Mouse (Mus musculus): Measurements from ENCODE around the gene Ntf5. TPM values are rescaled to one million over a fixed set of nuclear protein-coding genes. Genes with fewer than 3 reads are reported as not detected.

The Ntf5 gene
- polyA plus RNA-seq, 1 experiment from 2014 or later, result 0.10 TPM

DNA sequence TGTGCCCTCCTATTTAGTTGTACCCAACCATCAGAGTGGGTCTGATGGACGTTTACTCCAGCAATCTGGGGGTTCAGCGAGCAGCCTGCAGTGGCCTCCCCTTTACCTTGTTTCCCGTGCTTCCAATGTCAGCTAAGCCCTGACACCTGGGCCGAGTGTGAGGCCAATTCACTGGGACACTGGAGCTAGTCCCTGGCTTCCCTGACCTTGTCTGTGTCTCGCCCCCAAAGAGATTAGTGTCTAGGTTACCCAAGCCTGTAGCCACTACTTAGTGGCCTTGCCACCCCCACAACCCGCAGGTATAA lies 7.1 kb downstream of the Ntf5 start, which contains the start of gene Lhb:
Gene Lhb, plus strand, starts transcription at position 206 of the 305 bp plus-strand sequence.
- Histone ChIP-seq H3K4me2 (no peak within 1 kb of the TSS), H3K9ac (no peak within 1 kb of the TSS), H3K27ac (no peak within 1 kb of the TSS), H3K9me3 (no peaks in the 10 kb centered on the region), H3K27me3 (replicated peaks) (peaks cover 54% of the 10 kb centered on the region), H3K4me3 (no peak within 1 kb of the TSS), H3K36me3 (replicated peaks) (peaks cover 39% of the 10 kb centered on the region), H3K4me1 (no peaks in the 10 kb centered on the region)
- WGBS, result 71% methylated on average over 6 of the region's 6 CpGs
- no peak for ATAC-seq (replicated peaks)

DNA sequence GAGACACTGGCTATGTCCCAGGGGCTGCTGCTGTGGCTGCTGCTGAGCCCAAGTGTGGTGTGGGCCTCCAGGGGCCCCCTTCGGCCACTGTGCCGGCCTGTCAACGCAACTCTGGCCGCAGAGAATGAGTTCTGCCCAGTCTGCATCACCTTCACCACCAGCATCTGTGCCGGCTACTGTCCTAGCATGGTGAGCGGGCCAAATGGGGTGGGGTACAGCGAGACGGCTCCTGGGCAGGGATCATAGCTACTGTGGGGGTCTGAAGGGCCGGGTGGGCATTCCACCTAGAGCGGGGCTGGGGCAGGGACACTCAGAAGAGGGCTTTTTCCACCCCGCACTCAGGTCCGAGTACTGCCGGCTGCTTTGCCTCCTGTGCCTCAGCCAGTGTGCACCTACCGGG lies 7.7 kb downstream of the Ntf5 start:
- H3K9me3 ChIP-seq, result no peaks in the 10 kb centered on the region
- H3K27ac ChIP-seq, result no peak overlapping the region
- H3K36me3 ChIP-seq (replicated peaks), result peaks cover 39% of the 10 kb centered on the region
- WGBS, result 92% methylated on average over 14 of the region's 14 CpGs
- no peak overlapping the region for H3K9ac ChIP-seq
- peaks cover 48% of the 10 kb centered on the region for H3K27me3 ChIP-seq (replicated peaks)
- no peaks in the 10 kb centered on the region for H3K4me1 ChIP-seq
- ATAC-seq (replicated peaks), result no peak
- no peak overlapping the region for H3K4me3 ChIP-seq
- H3K4me2 ChIP-seq, result no peak overlapping the region

DNA sequence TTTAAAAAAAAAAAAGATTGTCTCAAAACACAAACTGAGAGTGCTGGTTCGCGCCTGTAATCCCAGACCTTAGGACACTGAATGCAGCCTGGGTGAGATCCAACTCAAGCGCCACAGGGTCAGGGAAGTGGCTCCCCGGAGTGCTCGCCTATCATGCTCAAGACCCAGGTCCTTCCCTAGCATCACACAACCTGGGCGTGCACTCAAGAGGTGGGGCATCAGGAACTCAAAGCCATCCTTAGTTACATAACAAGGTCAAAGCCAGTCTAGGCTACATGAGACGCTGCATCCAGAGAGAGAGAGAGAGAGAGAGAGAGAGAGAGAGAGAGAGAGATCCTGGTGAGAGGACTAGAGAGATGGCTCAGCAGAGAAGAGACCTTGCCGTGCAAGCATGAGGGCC lies 13.1 kb downstream of the Ntf5 start:
- WGBS, result 95% methylated on average over 8 of the region's 8 CpGs

DNA sequence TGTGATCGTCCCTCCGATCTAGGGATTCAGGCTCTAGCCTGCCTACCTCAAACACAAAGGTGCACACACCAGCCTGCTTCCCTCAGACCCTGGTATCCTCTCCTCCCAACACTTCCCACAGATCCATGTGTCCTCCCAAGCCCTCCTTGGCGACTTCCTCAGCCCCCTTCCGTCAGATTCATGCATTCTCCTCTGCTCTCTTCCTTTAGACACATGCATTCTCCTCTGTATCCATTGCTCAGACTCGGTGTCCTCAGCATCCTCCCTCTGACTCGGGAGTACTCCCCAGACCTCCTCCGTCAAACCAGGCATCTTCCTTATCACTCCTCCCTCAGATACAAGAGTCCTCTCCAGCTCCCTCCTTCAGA lies 20.3 kb downstream of the Ntf5 start:
- 2% methylated on average over 7 of the region's 7 CpGs for WGBS
- H3K27me3 ChIP-seq (replicated peaks), result no peaks in the 10 kb centered on the region
- peak overlapping the region; percentile 94 for H3K4me2 ChIP-seq
- H3K4me3 ChIP-seq, result peak overlapping the region; percentile 62
- peak overlapping the region; percentile 88 for H3K27ac ChIP-seq
- peaks cover 41% of the 10 kb centered on the region for H3K4me1 ChIP-seq
- no peaks in the 10 kb centered on the region for H3K9me3 ChIP-seq
- peak overlapping the region; percentile 72 for H3K9ac ChIP-seq
- peaks cover 7% of the 10 kb centered on the region for H3K36me3 ChIP-seq (replicated peaks)
- 0 out of 2 replicates have a peak, but pooled peaks have one; percentile 7 for ATAC-seq (replicated peaks)

More for the DNA sequence above, 13.1 kb downstream of the Ntf5 start:
- no peak overlapping the region for H3K4me2 ChIP-seq
- no peak for ATAC-seq (replicated peaks)
- no peak overlapping the region for H3K9ac ChIP-seq
- H3K4me1 ChIP-seq, result no peaks in the 10 kb centered on the region
- no peak overlapping the region for H3K4me3 ChIP-seq
- no peaks in the 10 kb centered on the region for H3K9me3 ChIP-seq
- H3K36me3 ChIP-seq (replicated peaks), result peaks cover 49% of the 10 kb centered on the region
- no peak overlapping the region for H3K27ac ChIP-seq
- H3K27me3 ChIP-seq (replicated peaks), result no peaks in the 10 kb centered on the region; the same call in 1 of the 2 replicates

DNA sequence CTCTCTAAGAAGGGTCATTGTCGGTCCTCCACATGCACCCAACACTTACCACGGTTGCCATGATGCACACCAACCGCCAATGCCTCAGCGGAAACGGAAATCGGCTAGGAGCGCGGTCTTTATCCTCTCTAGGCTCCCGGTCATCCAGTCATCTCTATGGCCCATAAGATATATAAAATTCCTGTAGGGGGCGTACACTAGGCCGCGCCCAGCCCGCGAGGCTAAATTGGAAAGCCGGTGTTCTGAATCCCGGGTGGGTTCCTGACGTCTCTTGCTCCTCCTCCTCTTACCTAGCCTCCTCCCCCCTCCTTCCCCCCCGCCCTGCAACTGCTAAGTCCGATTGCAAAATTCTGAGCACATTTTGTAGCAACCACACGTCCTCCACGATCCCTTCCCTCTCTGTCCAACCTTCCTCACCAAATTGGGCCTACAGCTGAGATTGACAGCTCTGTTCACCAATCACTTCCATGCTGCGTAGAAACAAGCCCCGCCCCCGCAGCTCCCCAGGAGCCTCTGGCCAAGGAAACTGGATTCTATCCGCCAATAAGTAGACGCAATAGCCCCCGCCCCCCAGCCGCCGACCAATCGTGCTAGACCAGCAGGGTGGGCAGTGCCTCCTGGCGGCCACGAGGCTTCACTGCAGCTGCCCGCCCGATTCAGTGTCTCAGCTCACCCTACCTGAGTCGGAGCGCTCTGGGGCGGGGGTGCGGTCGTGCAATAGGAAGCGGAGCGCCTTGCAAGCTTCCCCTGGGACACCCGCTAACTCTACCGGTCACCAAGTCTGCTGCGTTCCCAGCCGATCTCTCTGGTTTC lies 20.9 kb downstream of the Ntf5 start, which contains the start of gene Gys1:
Gene Gys1, plus strand, starts transcription at position 642 of the 813 bp plus-strand sequence.
- Histone ChIP-seq H3K9me3 (no peaks in the 10 kb centered on the region), H3K9ac (peak within 1 kb of the TSS; percentile 72), H3K27ac (peak within 1 kb of the TSS; percentile 88), H3K27me3 (replicated peaks) (no peaks in the 10 kb centered on the region), H3K36me3 (replicated peaks) (peaks cover under 1% of the 10 kb centered on the region; the same call in 1 of the 2 replicates), H3K4me3 (peak within 1 kb of the TSS; percentile 62), H3K4me1 (peaks cover 41% of the 10 kb centered on the region), H3K4me2 (peak within 1 kb of the TSS; percentile 94)
- peak; percentile 96 for ATAC-seq (replicated peaks)
- WGBS, result under 1% methylated on average over 45 of the region's 45 CpGs

DNA sequence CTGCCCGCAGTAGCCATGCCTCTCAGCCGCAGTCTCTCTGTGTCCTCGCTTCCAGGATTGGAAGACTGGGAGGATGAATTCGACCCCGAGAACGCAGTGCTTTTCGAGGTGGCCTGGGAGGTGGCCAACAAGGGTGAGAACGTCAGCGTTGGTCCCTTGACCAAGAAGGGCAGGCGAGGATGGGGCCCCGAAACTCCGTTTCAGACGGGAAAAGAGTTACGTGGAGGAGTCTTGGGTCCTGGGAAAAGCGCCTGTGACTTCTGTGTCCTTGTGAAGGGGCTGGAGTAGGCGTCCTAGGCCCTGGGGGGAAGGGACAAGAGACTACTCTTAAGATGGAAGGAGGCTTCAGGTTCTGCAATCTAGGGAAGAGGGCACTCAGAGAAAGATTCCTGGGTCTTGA lies 21.5 kb downstream of the Ntf5 start:
- Histone ChIP-seq H3K9me3 (no peaks in the 10 kb centered on the region), H3K27ac (peak overlapping the region; percentile 67), H3K4me3 (peak overlapping the region; percentile 62), H3K27me3 (replicated peaks) (no peaks in the 10 kb centered on the region), H3K36me3 (replicated peaks) (no peaks in the 10 kb centered on the region), H3K9ac (peak overlapping the region; percentile 58), H3K4me1 (peaks cover 41% of the 10 kb centered on the region), H3K4me2 (peak overlapping the region; percentile 63)
- WGBS, result 2% methylated on average over 16 of the region's 16 CpGs
- ATAC-seq (replicated peaks), result peak; percentile 46

DNA sequence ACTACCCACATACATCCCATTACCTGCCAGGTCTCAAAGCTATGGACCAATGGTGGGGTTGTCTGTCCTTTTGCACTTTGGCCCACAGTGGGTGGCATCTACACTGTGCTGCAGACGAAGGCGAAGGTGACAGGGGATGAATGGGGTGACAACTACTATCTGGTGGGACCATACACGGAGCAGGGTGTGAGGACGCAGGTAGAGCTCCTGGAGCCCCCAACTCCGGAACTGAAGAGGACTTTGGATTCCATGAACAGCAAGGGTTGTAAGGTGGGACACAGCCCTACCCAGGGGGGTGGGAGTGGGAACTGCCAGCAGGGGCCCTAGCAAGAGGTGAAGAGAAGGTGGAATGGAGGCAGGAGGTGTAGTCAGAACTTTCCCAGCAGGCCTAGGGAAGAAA lies 22.9 kb downstream of the Ntf5 start:
- H3K4me1 ChIP-seq, result peaks cover 41% of the 10 kb centered on the region
- no peak overlapping the region for H3K9ac ChIP-seq
- H3K4me3 ChIP-seq, result no peak overlapping the region
- no peak overlapping the region for H3K27ac ChIP-seq
- H3K27me3 ChIP-seq (replicated peaks), result no peaks in the 10 kb centered on the region
- WGBS, result 94% methylated on average over 5 of the region's 5 CpGs
- H3K4me2 ChIP-seq, result peak overlapping the region; percentile 63; the same call in 1 of the 2 replicates
- H3K36me3 ChIP-seq (replicated peaks), result 0 out of 2 replicates have a peak, but pooled peaks cover under 1% of the 10 kb centered on the region
- no peak for ATAC-seq (replicated peaks)
- H3K9me3 ChIP-seq, result no peaks in the 10 kb centered on the region

DNA sequence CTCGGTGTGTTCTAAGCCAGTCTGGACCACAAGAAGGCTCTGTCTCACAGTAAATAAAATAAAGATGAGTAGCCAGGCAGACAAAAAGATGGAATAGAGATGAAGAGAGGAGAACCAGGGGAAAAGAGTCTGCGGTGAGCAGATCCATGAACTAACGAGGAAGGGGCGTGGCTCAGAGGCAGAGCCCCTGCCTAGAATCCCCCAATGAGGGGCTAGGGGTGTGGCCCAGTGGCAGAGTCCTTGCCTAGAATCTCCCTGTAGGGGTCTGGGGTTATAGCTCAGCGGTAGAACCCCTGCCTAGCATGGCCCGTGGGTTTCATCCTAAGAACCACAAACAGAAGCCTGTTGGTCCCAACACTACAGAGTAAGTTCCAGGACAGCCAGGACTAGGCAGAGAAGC lies 23.6 kb downstream of the Ntf5 start:
- no peak for ATAC-seq (replicated peaks)
- Histone ChIP-seq H3K4me3 (no peak overlapping the region), H3K4me2 (no peak overlapping the region; the same call in 1 of the 2 replicates), H3K9me3 (no peaks in the 10 kb centered on the region), H3K9ac (no peak overlapping the region), H3K36me3 (replicated peaks) (0 out of 2 replicates have a peak, but pooled peaks cover 4% of the 10 kb centered on the region), H3K27me3 (replicated peaks) (no peaks in the 10 kb centered on the region), H3K4me1 (peaks cover 41% of the 10 kb centered on the region), H3K27ac (no peak overlapping the region)
- WGBS, result 36% methylated on average over 6 of the region's 6 CpGs

DNA sequence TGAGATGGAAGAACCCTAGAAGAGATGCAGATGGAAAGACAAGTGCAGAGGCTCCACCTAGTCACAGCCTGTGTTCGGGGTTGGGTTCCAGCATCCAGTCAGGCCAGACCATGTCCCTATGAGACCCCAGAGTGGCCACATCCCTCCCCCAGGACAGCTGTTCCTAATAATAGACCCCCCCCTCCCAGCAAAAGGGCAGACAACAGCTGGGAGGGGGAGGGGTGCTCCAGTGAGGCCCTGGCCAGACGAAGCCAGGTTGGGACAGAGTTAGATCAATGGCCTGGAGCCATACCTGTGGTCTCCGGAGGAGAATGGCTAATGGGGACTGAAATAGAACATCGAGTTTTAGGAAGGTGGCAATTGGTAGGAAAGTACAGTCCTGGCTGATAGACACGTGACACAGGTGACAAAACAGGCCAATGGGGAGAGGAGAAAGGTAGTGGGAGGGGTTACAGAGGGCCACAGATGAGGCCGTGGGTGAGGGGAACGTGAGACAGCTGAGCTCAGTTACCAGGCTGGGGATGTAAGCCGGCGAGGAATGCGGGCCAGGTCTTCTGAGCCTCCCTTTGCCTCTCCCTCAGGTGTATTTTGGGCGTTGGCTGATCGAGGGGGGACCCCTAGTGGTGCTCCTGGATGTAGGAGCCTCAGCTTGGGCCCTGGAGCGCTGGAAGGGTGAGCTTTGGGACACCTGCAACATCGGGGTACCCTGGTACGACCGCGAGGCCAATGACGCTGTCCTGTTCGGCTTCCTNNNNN lies 24.2 kb downstream of the Ntf5 start, which contains the start of gene Ruvbl2:
Gene Ruvbl2, minus strand, starts transcription at position 576 of the 756 bp plus-strand sequence.
- Histone ChIP-seq H3K4me3 (peak within 1 kb of the TSS; percentile 4; the same call in 1 of the 2 replicates), H3K27me3 (replicated peaks) (no peaks in the 10 kb centered on the region), H3K9ac (no peak within 1 kb of the TSS), H3K9me3 (no peaks in the 10 kb centered on the region), H3K36me3 (replicated peaks) (0 out of 2 replicates have a peak, but pooled peaks cover 4% of the 10 kb centered on the region), H3K27ac (no peak within 1 kb of the TSS), H3K4me1 (peaks cover 38% of the 10 kb centered on the region), H3K4me2 (peak within 1 kb of the TSS; percentile 16)
- 30% methylated on average over 19 of the region's 19 CpGs for WGBS
- ATAC-seq (replicated peaks), result no peak

DNA sequence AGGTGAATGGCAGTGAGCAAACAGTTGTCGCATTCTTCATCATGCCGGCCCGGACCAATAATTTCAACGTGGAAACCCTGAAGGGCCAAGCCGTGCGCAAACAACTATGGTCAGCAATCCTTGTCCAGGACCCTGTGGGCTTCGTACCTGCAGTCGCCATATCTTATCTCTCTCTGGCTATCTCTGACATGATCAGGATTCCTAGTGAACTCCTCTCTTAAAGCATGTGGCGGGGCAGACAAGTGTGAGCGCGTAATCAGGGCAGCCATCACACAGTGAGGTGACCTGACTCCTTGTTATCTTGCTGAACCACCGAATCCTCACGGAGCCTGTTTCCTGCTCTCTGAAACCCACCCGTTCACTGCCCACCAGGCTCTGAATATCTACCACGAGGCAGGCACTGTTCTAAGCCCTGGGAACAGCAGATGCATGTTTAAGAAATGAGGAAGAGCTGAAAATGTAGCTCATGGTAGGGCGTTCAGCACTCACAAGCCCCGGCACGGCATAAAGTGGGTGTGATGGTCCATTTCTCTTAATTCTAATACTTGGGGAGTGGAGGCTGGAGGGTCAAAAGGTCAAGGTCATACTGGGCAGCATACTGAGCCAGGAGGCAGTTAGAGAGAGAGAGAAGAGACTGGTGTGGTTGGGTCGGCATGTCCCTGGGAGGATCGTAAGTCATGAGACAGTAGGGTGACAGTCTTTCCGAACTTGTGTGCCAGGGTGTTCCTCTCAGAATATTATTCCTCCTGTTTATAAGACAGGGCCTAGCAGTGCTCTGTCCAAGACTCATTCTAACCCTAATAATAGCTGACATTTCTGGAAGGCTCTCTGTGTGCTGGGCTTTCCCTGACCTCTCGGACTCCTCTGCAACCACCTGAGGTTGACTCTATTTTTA lies 30.3 kb downstream of the Ntf5 start:
- H3K9ac ChIP-seq, result no peak overlapping the region
- no peak for ATAC-seq (replicated peaks)
- no peak overlapping the region for H3K4me2 ChIP-seq
- 91% methylated on average over 22 of the region's 22 CpGs for WGBS
- no peaks in the 10 kb centered on the region for H3K4me1 ChIP-seq
- no peaks in the 10 kb centered on the region for H3K27me3 ChIP-seq (replicated peaks)
- H3K4me3 ChIP-seq, result no peak overlapping the region
- H3K9me3 ChIP-seq, result no peaks in the 10 kb centered on the region
- H3K36me3 ChIP-seq (replicated peaks), result peaks cover 10% of the 10 kb centered on the region
- no peak overlapping the region for H3K27ac ChIP-seq

DNA sequence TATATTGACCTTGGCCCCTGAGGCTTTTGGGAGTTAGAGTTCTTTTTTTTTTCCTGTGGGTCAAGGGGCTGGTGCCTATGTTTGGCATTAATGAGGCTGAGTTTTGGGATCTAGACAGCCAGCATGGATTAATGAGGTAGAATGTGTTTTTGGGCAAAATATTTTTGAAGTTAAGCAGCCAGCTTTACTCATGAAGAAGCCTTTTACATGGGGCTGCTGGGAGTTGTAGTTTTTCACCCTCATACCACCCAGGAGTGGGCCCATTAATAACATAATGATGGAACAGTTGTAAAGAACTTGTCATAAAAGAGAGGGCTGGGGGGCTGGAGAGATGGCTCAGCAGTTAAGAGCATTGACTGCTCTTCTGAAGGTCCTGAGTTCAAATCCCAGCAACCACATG lies 33.1 kb downstream of the Ntf5 start:
- H3K4me3 ChIP-seq, result no peak overlapping the region
- no peak overlapping the region for H3K4me2 ChIP-seq
- no peak overlapping the region for H3K27ac ChIP-seq
- H3K4me1 ChIP-seq, result no peaks in the 10 kb centered on the region
- H3K9ac ChIP-seq, result no peak overlapping the region
- no peak for ATAC-seq (replicated peaks)
- H3K9me3 ChIP-seq, result no peaks in the 10 kb centered on the region
- peaks cover 9% of the 10 kb centered on the region for H3K36me3 ChIP-seq (replicated peaks)
- H3K27me3 ChIP-seq (replicated peaks), result no peaks in the 10 kb centered on the region

All from midbrain, embryonic 15.5 days (tissue).